Mouse (Mus musculus) layer of hippocampus, adult 9-11 months (tissue): Measurements from ENCODE around the gene Stpg2.
A peak's percentile ranks its signal among the peaks of the same experiment; 100 is the strongest.
"Not testable (repeated sequence)": the region's sequence is repeated elsewhere in the genome, so short reads cannot be mapped to it uniquely, and the experiment has no call there.

ENCODE experiments used
- DNase-seq: peaks from one replicate; pipeline ENCODE4 v3.0.0; 2022

The Stpg2 gene

GRCm38 (mm10) chr3:139442170-139442569 is 236.7 kb downstream of the Stpg2 start:
- no peak for DNase-seq

- no peak for DNase-seq
Measured at GRCm38 (mm10) chr3:139495939-139496338, 290.4 kb downstream of the Stpg2 start.

- no peak for DNase-seq
Measured at GRCm38 (mm10) chr3:139502216-139502615, 296.7 kb downstream of the Stpg2 start.

GRCm38 (mm10) chr3:139509275-139509985 is 303.9 kb downstream of the Stpg2 start:
- DNase-seq: peak; percentile 16

GRCm38 (mm10) chr3:139578496-139578895 is 373.0 kb downstream of the Stpg2 start:
- DNase-seq: no peak

GRCm38 (mm10) chr3:139581298-139581697 is 375.8 kb downstream of the Stpg2 start:
- DNase-seq: no peak

DNA sequence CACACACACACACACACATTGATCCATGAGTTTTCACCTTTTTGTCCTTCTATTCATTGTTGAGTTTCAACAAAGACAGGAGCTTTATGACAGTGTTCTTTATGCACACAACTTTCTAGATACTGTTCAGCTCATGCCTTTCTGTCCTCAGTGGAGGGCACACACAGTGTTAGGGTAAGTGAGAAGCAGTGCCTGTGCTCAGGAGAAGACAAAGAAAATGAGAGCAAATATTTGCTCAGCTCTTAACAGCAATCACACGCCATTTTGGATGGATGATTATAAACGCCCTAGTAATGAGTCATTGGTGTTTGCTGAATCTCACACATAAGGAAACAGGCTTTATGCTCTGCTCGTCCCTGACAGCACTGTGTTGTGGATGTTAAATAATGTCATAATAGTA is 394.0 kb downstream of the Stpg2 start:
- DNase-seq: no peak

- not testable (repeated sequence) for DNase-seq
Measured at GRCm38 (mm10) chr3:139608267-139608666, 402.8 kb downstream of the Stpg2 start.

GRCm38 (mm10) chr3:139614641-139615040 is 409.1 kb downstream of the Stpg2 start:
- no peak for DNase-seq

DNA sequence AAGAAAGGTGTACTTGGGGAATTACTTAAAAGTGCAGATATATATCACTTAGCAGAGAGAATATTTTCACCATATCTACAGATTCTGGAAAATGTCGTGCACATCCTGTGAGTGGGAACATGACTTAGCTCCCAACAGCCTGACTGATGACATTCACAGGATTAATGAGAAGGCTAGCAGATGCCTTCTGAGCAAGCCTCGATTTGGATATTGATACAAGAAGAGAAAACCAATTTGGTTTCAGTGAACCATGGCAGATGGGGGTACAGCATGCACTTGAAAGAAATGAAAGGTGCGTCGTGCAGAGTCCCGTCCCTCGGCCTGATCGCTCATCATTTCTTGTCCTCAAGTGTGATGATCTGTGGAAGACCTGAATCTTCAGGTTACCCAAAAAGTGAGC is 410.3 kb downstream of the Stpg2 start:
- peak; percentile 72 for DNase-seq

DNA sequence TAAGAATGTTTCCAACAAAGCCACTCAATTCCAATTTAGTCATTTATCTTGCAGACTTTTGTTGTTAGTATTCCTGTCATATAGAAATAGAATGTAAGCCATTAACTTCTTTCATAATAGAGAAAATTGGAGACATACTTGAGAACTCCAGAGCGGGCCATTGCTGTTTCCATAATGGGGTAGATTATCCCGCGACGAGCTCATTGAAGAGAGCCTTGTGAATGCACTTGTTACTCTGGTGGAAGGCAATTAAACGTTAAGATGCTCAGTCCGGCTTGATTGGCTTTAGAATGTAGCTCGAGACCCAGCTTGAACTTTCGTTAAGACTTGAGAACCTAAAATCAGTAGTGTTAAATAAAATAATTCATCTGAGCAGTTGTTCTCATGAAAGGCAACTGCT is 432.4 kb downstream of the Stpg2 start:
- no peak for DNase-seq

- no peak for DNase-seq
Measured at GRCm38 (mm10) chr3:139651505-139651904, 446.0 kb downstream of the Stpg2 start.

- no peak for DNase-seq
Measured at GRCm38 (mm10) chr3:139659416-139659815, 453.9 kb downstream of the Stpg2 start.

DNA sequence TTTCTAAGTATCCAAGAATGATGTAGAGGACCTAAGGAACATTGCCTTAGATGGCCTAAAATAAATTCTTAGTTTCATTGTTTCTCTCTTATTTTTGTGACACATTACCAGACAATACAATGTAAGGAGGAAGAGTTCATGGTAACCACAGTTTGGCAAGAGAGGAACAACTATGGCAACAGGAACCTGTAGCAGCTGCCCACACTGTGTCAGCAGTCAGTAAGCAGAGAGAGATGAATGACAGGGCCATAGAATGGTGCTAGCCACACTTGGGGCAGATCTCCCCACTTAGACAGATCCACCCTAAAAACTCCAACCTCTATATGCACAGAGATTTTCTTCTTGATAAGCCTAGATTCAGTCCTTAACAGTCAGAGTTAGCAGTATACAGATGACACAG is 456.7 kb downstream of the Stpg2 start:
- no peak for DNase-seq

- DNase-seq: no peak
Measured at GRCm38 (mm10) chr3:139663712-139664245, 458.3 kb downstream of the Stpg2 start.

- no peak for DNase-seq
Measured at GRCm38 (mm10) chr3:139665047-139665446, 459.6 kb downstream of the Stpg2 start.

DNA sequence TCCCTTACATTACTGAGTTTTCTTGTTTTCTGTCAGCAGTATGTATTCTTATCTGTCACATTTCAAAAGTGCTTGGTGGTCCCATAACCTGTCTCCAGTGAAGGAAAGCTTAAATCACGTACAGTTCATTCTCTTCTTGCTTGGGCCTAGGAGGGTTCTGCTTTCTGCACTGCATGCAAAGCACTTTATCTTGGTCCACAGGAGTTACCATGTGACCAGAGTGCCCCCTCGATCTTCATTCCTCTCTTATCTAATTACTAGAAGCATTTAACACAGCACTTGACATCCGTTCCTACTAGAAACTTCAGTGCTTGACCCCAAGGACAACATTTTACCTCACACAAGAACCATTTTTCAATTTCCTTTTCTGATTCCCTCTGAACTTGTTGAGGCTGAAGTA is 470.7 kb downstream of the Stpg2 start:
- DNase-seq: no peak

DNA sequence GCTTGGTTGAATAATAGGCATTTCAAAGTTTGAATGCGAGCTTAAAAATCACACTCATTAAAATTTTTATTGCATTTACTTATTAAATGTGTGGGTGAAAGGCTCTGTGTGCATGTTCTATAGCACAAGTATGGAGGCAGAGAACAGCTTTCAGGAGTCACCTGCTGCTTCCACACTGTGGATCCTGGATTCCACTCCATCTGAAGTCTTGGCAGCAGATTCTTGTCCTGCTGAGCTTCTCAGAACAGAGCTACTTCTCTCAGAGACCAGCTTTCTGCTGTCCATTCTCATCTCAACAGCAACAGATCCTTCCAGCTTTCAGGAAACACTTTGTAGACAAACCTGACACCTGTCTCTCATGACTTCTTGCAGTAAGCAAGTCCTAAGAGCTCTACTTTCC is 471.2 kb downstream of the Stpg2 start:
- no peak for DNase-seq

DNA sequence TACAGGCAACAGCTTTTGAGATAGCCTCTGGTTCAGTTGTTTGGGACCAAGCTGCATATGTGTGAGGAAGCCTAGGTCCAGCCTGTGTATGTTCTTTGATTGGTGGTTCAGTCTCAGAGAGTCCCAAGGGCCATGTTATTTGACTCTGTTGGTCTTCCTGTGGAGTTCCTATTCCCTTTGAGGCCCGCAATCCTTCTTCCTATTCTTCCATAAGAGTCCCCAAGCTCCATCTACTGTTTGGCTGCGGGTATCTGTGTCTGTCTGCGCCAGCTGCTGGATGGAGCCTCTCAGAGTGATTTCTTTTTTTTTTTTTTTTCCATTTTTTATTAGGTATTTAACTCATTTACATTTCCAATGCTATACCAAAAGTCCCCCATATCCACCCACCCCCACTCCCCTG is 498.7 kb downstream of the Stpg2 start:
- DNase-seq: not testable (repeated sequence)

DNA sequence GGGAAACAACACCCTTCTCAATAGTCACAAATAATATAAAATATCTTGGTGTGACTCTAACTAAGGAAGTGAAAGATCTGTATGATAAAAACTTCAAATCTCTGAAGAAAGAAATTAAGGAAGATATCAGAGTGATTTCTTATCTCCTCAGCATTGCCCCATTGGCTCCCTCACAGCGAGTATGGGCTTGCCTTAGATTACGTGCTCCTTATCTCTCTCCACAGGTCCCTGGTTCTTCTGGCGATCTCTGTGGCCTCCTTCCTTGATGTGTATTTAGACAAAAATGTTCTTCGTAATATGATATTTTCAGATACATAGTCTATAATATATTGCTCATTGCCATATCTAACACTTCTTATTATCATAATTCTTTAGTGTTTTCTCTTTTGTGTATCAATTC is 501.9 kb downstream of the Stpg2 start:
- DNase-seq: not testable (repeated sequence)

- peak; percentile 41 for DNase-seq
Measured at GRCm38 (mm10) chr3:139709794-139710193, 504.3 kb downstream of the Stpg2 start.

GRCm38 (mm10) chr3:139728751-139729150 is 523.3 kb downstream of the Stpg2 start:
- DNase-seq: no peak

- DNase-seq: no peak
Measured at GRCm38 (mm10) chr3:139729248-139729647, 523.8 kb downstream of the Stpg2 start.

GRCm38 (mm10) chr3:139733156-139733555 is 527.7 kb downstream of the Stpg2 start:
- DNase-seq: no peak

GRCm38 (mm10) chr3:139739388-139739787 is 533.9 kb downstream of the Stpg2 start:
- no peak for DNase-seq
